Mouse (Mus musculus): ENCODE data around the gene Tubb4b.

GRCm38 (mm10) chr2:25174866-25175689 lies 49.4 kb downstream of the Tubb4b start:
- TF ChIP-seq POLR2A (IDR thresholded peaks at IDR 0.05; ENCODE audit: low read depth, low read length) (no peak), CTCF (conservative IDR thresholded peaks at IDR 0.05 in 1 of 2, IDR thresholded peaks at IDR 0.05 in 1 of 2; ENCODE audit: low read depth in 2 of 2, low read length in 2 of 2) (no peak), USF2 (conservative IDR thresholded peaks at IDR 0.05; ENCODE audit: low read depth, low read length) (no peak), TCF12 (IDR thresholded peaks at IDR 0.05; ENCODE audit: low read depth, low read length) (no peak), ZC3H11A (IDR thresholded peaks at IDR 0.05; ENCODE audit: low read depth, low read length) (no peak), E2F4 (IDR thresholded peaks at IDR 0.05; ENCODE audit: insufficient replicate concordance, low read depth, low read length) (no peak), SMC3 (IDR thresholded peaks at IDR 0.05; ENCODE audit: low read depth, low read length) (no peak), CHD1 (IDR thresholded peaks at IDR 0.05; ENCODE audit: low read depth, low read length) (no peak), MAX (IDR thresholded peaks at IDR 0.05; ENCODE audit: low read length) (no peak), MEF2A (IDR thresholded peaks at IDR 0.05; ENCODE audit: borderline replicate concordance, low read depth, low read length) (no peak)

Measured in CH12.LX (cell line).